In genomic region chr11:95538378-95539104, GRCm38 (mm10) we compare ENCODE assay signal across 11 mouse cellular contexts. TPM values are rescaled to one million over a fixed set of nuclear protein-coding genes. Genes with fewer than 3 reads are reported as not detected.
DNase-seq lines count a peak whose midpoint lies in the region; ATAC-seq lines count a peak whose summit lies in the region.
"Had no signal": no experiment of that assay in that cellular context is flagged by ENCODE, and none has a peak within 500 bp of the region (broad histone marks: within the 10 kb centered on the region; RNA-seq: fewer than 3 reads in every experiment).

No protein-coding gene starts in this region.

- H3K4me3 ChIP-seq in embryonic facial prominence, embryonic 14.5 days (ENCODE audit: low read depth, low read length): no peak overlapping the region
- no peak overlapping the region for H3K4me3 ChIP-seq in limb, embryonic 12.5 days (replicated peaks)
- no peak overlapping the region for H3K4me3 ChIP-seq in forebrain, embryonic 12.5 days (replicated peaks)
- H3K4me3 ChIP-seq: stomach, embryonic 15.5 days had no signal

- peak overlapping the region; percentile 12; the same call in 1 of the 2 replicates for H3K27ac ChIP-seq in embryonic facial prominence, embryonic 14.5 days (replicated peaks; ENCODE audit: low read depth, low read length)
- peak overlapping the region; percentile 67; the same call in 1 of the 2 replicates for H3K27ac ChIP-seq in limb, embryonic 12.5 days
- H3K27ac ChIP-seq in forebrain, embryonic 12.5 days: no peak overlapping the region
- H3K27ac ChIP-seq: stomach, embryonic 15.5 days had no signal

- no peaks in the 10 kb centered on the region for H3K36me3 ChIP-seq in embryonic facial prominence, embryonic 14.5 days (ENCODE audit: control insufficient read depth, insufficient read depth, low read length)
- no peaks in the 10 kb centered on the region for H3K36me3 ChIP-seq in limb, embryonic 12.5 days
- H3K36me3 ChIP-seq in forebrain, embryonic 12.5 days (replicated peaks): no peaks in the 10 kb centered on the region
- H3K36me3 ChIP-seq: stomach, embryonic 15.5 days had no signal

- H3K9ac ChIP-seq in embryonic facial prominence, embryonic 14.5 days (ENCODE audit: low read depth, low read length): no peak overlapping the region
- no peak overlapping the region for H3K9ac ChIP-seq in limb, embryonic 12.5 days (replicated peaks)
- H3K9ac ChIP-seq in forebrain, embryonic 12.5 days: no peak overlapping the region
- H3K9ac ChIP-seq: stomach, embryonic 15.5 days had no signal

- no peak overlapping the region for H3K4me2 ChIP-seq in embryonic facial prominence, embryonic 14.5 days (ENCODE audit: low read depth, low read length)
- H3K4me2 ChIP-seq in limb, embryonic 12.5 days: no peak overlapping the region
- no peak overlapping the region for H3K4me2 ChIP-seq in forebrain, embryonic 12.5 days
- H3K4me2 ChIP-seq: stomach, embryonic 15.5 days had no signal

- DNase-seq in gastrocnemius, postnatal 10 days: peak; percentile 42
- no peak for DNase-seq in gastrocnemius, postnatal 36 days
- DNase-seq in lung, postnatal 10 days: peak; percentile 70
- DNase-seq in lung, adult 18-20 months: no peak
- peak; percentile 86 for DNase-seq in embryonic facial prominence, embryonic 14.5 days (ENCODE audit: low spot score)
- DNase-seq in urinary bladder, postnatal 25 days (ENCODE audit: low spot score): no peak
- DNase-seq: B cell, adult 2 months had no signal

- WGBS in embryonic facial prominence, embryonic 14.5 days: 64% methylated on average over 15 of the region's 15 CpGs
- 77% methylated on average over 15 of the region's 15 CpGs for WGBS in limb, embryonic 12.5 days
- 75% methylated on average over 15 of the region's 15 CpGs for WGBS in forebrain, embryonic 12.5 days

- no peaks in the 10 kb centered on the region for H3K9me3 ChIP-seq in embryonic facial prominence, embryonic 14.5 days (ENCODE audit: control insufficient read depth, low read length)
- no peaks in the 10 kb centered on the region for H3K9me3 ChIP-seq in limb, embryonic 12.5 days
- H3K9me3 ChIP-seq in forebrain, embryonic 12.5 days: no peaks in the 10 kb centered on the region
- H3K9me3 ChIP-seq: stomach, embryonic 15.5 days had no signal

- no peaks in the 10 kb centered on the region for H3K27me3 ChIP-seq in embryonic facial prominence, embryonic 14.5 days (replicated peaks; ENCODE audit: control insufficient read depth, insufficient read depth, low read length)
- H3K27me3 ChIP-seq in limb, embryonic 12.5 days: peaks cover 32% of the 10 kb centered on the region
- H3K27me3 ChIP-seq in forebrain, embryonic 12.5 days: peaks cover 9% of the 10 kb centered on the region; the same call in 1 of the 2 replicates

- peaks cover 22% of the 10 kb centered on the region for H3K4me1 ChIP-seq in embryonic facial prominence, embryonic 14.5 days (ENCODE audit: control insufficient read depth, insufficient read depth, low read length)
- peaks cover 46% of the 10 kb centered on the region for H3K4me1 ChIP-seq in limb, embryonic 12.5 days (replicated peaks)
- H3K4me1 ChIP-seq in forebrain, embryonic 12.5 days: peaks cover 14% of the 10 kb centered on the region

- intact Hi-C loops in gastrocnemius, postnatal 36 days (cut with DNase I): no loop called here

- peak; percentile 60 for ATAC-seq in embryonic facial prominence, embryonic 14.5 days (ENCODE audit: low read depth)
- ATAC-seq in limb, embryonic 12.5 days (ENCODE audit: insufficient number of reproducible peaks, insufficient read depth, low FRiP score, low TSS enrichment, low read depth): no peak
- no peak for ATAC-seq in forebrain, embryonic 12.5 days (ENCODE audit: low FRiP score)

RNA-seq across cellular contexts. Expression of gene Nxph3, which starts 24.2 kb away (rescaled TPM):
- total RNA-seq in gastrocnemius, postnatal 10 days (2021): 1 to 10 TPM in 1 of 2 experiments, under 1 TPM in 1; 0.87 to 1.1 TPM
- under 1 TPM; 0.15 to 0.20 TPM for total RNA-seq in gastrocnemius, postnatal 36 days (2021)
- 0.72 and 1.1 TPM in 2 replicates for polyA plus RNA-seq in embryonic facial prominence, embryonic 14.5 days (2014; fragmentation: Nextera tagmentation; extraction: Ambion mirVana)
- 2.5 and 2.6 TPM in 2 replicates for polyA plus RNA-seq in limb, embryonic 12.5 days (2016; fragmentation: Nextera tagmentation; extraction: Ambion mirVana)
- polyA plus RNA-seq in forebrain, embryonic 12.5 days (2016; fragmentation: Nextera tagmentation; extraction: Ambion mirVana): 0.57 and 0.87 TPM in 2 replicates
- total RNA-seq: megakaryocyte-erythroid progenitor cell, adult 5-6 weeks had no signal

RNA-seq across cellular contexts. Expression of gene Ngfr, which starts 49.0 kb away (rescaled TPM):
- 1 to 10 TPM; 8.1 to 8.5 TPM for total RNA-seq in gastrocnemius, postnatal 10 days (2021)
- under 1 TPM; 0.27 to 0.48 TPM for total RNA-seq in gastrocnemius, postnatal 36 days (2021)
- polyA plus RNA-seq in embryonic facial prominence, embryonic 14.5 days (2014; fragmentation: Nextera tagmentation; extraction: Ambion mirVana): 47.5 and 58.7 TPM in 2 replicates
- 24.3 and 26.7 TPM in 2 replicates for polyA plus RNA-seq in limb, embryonic 12.5 days (2016; fragmentation: Nextera tagmentation; extraction: Ambion mirVana)
- polyA plus RNA-seq in forebrain, embryonic 12.5 days (2016; fragmentation: Nextera tagmentation; extraction: Ambion mirVana): 10.5 and 10.9 TPM in 2 replicates
- total RNA-seq: megakaryocyte-erythroid progenitor cell, adult 5-6 weeks had no signal

Comparison
In these comparisons a context has a peak if more than half of its experiments do, and no peak if none do; other contexts are left out.
1. DNase-seq: peak in gastrocnemius, postnatal 10 days (single experiment), lung, postnatal 10 days (single experiment) and embryonic facial prominence, embryonic 14.5 days (single experiment); none in gastrocnemius, postnatal 36 days (0 of 2), lung, adult 18-20 months (0 of 2) and urinary bladder, postnatal 25 days (single experiment).